Mouse (Mus musculus) MEL (cell line): ENCODE data around the gene Igf1r.

Experiments
- CTCF ChIP-seq, 3 experiments: IDR thresholded peaks in 2 of 3; conservative IDR thresholded peaks in 1 of 3; 2 replicates each; pipeline ENCODE4 v1.5.1; 2011 to 2012; ENCODE audit warnings: low read length in 3 of 3, low read depth in 2 of 3, mild to moderate bottlenecking in 2 of 3, improper control_type of control experiment in 1 of 3, inconsistent platforms in 1 of 3, mixed read lengths in 1 of 3, moderate library complexity in 1 of 3; ENCODE audit not compliant: control insufficient read depth in 1 of 3, insufficient read depth in 1 of 3, poor library complexity in 1 of 3, severe bottlenecking in 1 of 3
- SMC3 ChIP-seq: IDR thresholded peaks from 2 replicates; pipeline ENCODE4 v1.6.1; 2011; ENCODE audit warnings: low read depth, low read length, improper control_type of control experiment

DNA sequence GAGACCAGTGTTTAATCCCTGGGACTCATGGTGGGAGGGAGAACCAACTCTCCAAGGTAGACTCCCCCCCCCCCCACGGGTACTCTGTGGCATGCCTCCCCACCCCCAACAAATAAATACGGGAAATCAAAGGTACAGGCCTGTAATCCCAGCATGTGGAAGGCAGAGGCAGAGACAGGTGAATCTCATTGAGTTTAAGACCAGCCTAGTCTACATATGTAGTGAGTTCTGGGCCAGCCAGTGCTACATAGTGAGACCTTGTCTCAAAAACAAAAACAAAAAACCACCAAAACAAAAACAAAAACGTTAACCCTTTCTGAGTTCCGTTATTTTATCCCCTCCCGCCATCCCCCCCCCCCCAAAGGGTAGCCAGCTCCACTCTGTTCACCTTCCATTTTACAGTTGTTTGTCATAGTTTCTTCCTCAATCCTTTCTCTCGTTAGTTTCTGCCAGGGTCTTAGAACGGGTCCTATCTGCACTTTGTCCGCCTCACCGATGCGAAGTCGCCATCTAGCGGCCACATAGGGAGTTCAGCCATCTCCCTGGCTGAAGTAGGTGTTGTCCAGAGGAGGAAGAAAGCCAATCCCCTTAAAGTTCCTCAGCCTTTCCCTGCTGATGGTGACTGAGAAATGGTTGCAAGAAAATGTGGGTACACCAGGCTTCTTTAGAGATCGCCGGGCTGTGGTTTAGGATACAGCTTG, 9.1 kb downstream of the Igf1r start:
- TF ChIP-seq SMC3: peak; percentile 79
- peak; percentile 82 to 96 (median 87) for TF ChIP-seq CTCF (IDR thresholded peaks at IDR 0.05 in 2 of 3, conservative IDR thresholded peaks at IDR 0.05 in 1 of 3; ENCODE audit: control insufficient read depth in 1 of 3, insufficient read depth in 1 of 3, low read depth in 2 of 3, low read length in 3 of 3, poor library complexity in 1 of 3, severe bottlenecking in 1 of 3)
